In genomic region chr12:28910568-28910967, GRCm38 (mm10) we compare ENCODE assay signal across 15 mouse cellular contexts.
DNase-seq lines count a peak whose midpoint lies in the region; ATAC-seq and TF ChIP-seq lines count a peak whose summit lies in the region.
"Had no signal": no experiment of that assay in that cellular context is flagged by ENCODE, and none has a peak within 500 bp of the region (broad histone marks: within the 10 kb centered on the region; RNA-seq: fewer than 3 reads in every experiment).

No protein-coding gene starts in this region.

- TF ChIP-seq POLR2A in brain, embryonic 14.5 days (IDR thresholded peaks at IDR 0.05; ENCODE audit: borderline replicate concordance, extremely low read depth, insufficient read depth, insufficient read length, poor library complexity, severe bottlenecking), result no peak

- no peak overlapping the region for H3K27ac ChIP-seq in heart, embryonic 11.5 days (ENCODE audit: low read depth, low read length)
- H3K27ac ChIP-seq in midbrain, embryonic 12.5 days (replicated peaks), result 0 out of 2 replicates have a peak overlapping the region, but pooled peaks have one; percentile 10
- H3K27ac ChIP-seq: embryonic facial prominence, embryonic 12.5 days; heart, adult 2 months; limb, embryonic 12.5 days; neural tube, embryonic 12.5 days had no signal

- no peak overlapping the region for H3K4me2 ChIP-seq in heart, embryonic 11.5 days
- H3K4me2 ChIP-seq in midbrain, embryonic 12.5 days (replicated peaks), result no peak overlapping the region
- H3K4me2 ChIP-seq: embryonic facial prominence, embryonic 12.5 days; limb, embryonic 12.5 days; neural tube, embryonic 12.5 days had no signal

- no peak for TF ChIP-seq CTCF in brain, embryonic 14.5 days (IDR thresholded peaks at IDR 0.05; ENCODE audit: borderline replicate concordance, extremely low read depth, insufficient read depth, insufficient read length)

- H3K9me3 ChIP-seq in heart, embryonic 11.5 days (replicated peaks; ENCODE audit: control insufficient read depth, low read length), result no peaks in the 10 kb centered on the region
- no peaks in the 10 kb centered on the region for H3K9me3 ChIP-seq in midbrain, embryonic 12.5 days
- H3K9me3 ChIP-seq: embryonic facial prominence, embryonic 12.5 days; limb, embryonic 12.5 days; neural tube, embryonic 12.5 days had no signal

- no peaks in the 10 kb centered on the region; the same call in 1 of the 2 replicates for H3K27me3 ChIP-seq in heart, embryonic 11.5 days (ENCODE audit: control insufficient read depth, insufficient read depth, low read length)
- no peaks in the 10 kb centered on the region for H3K27me3 ChIP-seq in midbrain, embryonic 12.5 days
- H3K27me3 ChIP-seq: embryonic facial prominence, embryonic 12.5 days; limb, embryonic 12.5 days; neural tube, embryonic 12.5 days had no signal

- DNase-seq in cerebellum, adult 11-12 months, result peak; percentile 10
- peak; percentile 83 for DNase-seq in heart, adult 11 months
- DNase-seq in brain, embryonic 14.5 days (ENCODE audit: low read depth), result peak; percentile 40
- DNase-seq: heart, adult 2 months; lung, postnatal 14 days; thymus, postnatal 14 days had no signal

- WGBS in heart, embryonic 11.5 days (ENCODE audit: insufficient replicate concordance), result 74% methylated on average over 8 of the region's 8 CpGs
- 81% methylated on average over 8 of the region's 8 CpGs for WGBS in midbrain, embryonic 12.5 days

- no peak overlapping the region for H3K4me3 ChIP-seq in heart, embryonic 11.5 days (ENCODE audit: low read depth, low read length)
- H3K4me3 ChIP-seq in midbrain, embryonic 12.5 days, result no peak overlapping the region
- H3K4me3 ChIP-seq: embryonic facial prominence, embryonic 12.5 days; heart, adult 2 months; limb, embryonic 12.5 days; neural tube, embryonic 12.5 days had no signal

- peaks cover 11% of the 10 kb centered on the region for H3K4me1 ChIP-seq in heart, embryonic 11.5 days (ENCODE audit: control insufficient read depth, insufficient read depth, low read length)
- H3K4me1 ChIP-seq in midbrain, embryonic 12.5 days, result peaks cover 35% of the 10 kb centered on the region

- H3K9ac ChIP-seq in heart, embryonic 11.5 days (ENCODE audit: low read depth, low read length), result no peak overlapping the region
- H3K9ac ChIP-seq in midbrain, embryonic 12.5 days (replicated peaks), result no peak overlapping the region
- H3K9ac ChIP-seq: embryonic facial prominence, embryonic 12.5 days; limb, embryonic 12.5 days; neural tube, embryonic 12.5 days had no signal

- no peaks in the 10 kb centered on the region for H3K36me3 ChIP-seq in heart, embryonic 11.5 days (ENCODE audit: control insufficient read depth, insufficient read depth, low read length)
- H3K36me3 ChIP-seq in midbrain, embryonic 12.5 days, result no peaks in the 10 kb centered on the region
- H3K36me3 ChIP-seq: embryonic facial prominence, embryonic 12.5 days; limb, embryonic 12.5 days; neural tube, embryonic 12.5 days had no signal

- no peak for ATAC-seq in cerebellum, adult (ENCODE audit: insufficient number of reproducible peaks, low FRiP score, low TSS enrichment)
- ATAC-seq in heart, embryonic 11.5 days (replicated peaks; ENCODE audit: insufficient number of reproducible peaks, low FRiP score, low TSS enrichment), result no peak
- ATAC-seq in midbrain, embryonic 12.5 days (ENCODE audit: low FRiP score, low read depth), result no peak
- no peak for ATAC-seq in CD4-positive, CD25-positive, alpha-beta regulatory T cell, adult 4 months
- no peak for ATAC-seq in megakaryocyte-erythroid progenitor cell, adult 5-6 weeks (replicated peaks; ENCODE audit: low FRiP score, low TSS enrichment, poor library complexity, severe bottlenecking)
- ATAC-seq: inflammation-experienced regulatory T-cells, adult 6 months had no signal

Comparison
In these comparisons a context has a peak if more than half of its experiments do, and no peak if none do; other contexts are left out.
1. DNase-seq: peak in every context shown above with its lines; median percentile 83 in heart, adult 11 months; 40 in brain, embryonic 14.5 days; 10 in cerebellum, adult 11-12 months.